Mouse (Mus musculus): Measurements from ENCODE around the gene Igf2. TPM values are rescaled to one million over a fixed set of nuclear protein-coding genes. Genes with fewer than 3 reads are reported as not detected.
A peak's percentile ranks its signal among the peaks of the same experiment; 100 is the strongest.

The Igf2 gene
- total RNA-seq, 1 experiment from 2014 or later: 7.9 TPM

GRCm38 (mm10) chr7:142658681-142659180 is 7.9 kb downstream of the Igf2 start:
- DNase-seq: no peak

DNA sequence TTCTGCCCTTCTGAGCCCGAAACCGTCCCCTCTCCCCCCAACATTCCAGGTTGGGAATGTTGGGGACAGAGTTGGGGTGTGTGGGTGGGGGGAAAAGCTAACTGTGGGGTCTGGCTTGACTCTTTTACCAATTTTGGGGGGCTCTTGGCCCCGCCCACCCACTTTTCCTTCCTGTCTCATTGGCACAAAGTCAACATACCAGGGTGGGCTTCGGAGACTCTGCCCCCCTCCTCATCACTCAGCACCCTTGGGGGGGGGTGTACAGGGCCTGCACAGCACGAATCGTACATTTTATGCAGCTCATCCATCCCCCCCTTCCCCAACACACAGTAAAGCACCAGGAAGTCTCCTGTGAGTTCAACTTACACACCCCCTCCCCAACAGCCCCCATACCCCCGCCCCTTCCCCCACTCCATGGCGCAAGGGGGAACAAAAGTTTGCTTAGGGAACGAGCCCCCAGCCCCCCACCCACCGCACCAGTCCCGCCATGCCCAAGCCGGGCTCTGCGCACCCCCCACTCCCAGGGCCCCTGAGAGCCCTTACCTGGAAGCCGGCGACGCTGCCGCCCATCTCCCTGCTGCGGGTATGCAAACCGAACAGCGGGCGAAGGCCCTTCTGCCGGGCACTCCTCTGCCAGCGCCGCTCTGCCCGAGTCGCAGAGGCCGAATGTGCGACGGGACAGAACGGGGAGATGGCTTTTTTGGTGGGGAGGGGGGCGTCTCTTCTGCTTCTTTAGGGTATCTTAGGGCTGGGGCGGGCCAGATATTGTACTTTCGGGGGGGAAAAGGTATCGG is 8.6 kb downstream of the Igf2 start:
- no peak for DNase-seq

DNA sequence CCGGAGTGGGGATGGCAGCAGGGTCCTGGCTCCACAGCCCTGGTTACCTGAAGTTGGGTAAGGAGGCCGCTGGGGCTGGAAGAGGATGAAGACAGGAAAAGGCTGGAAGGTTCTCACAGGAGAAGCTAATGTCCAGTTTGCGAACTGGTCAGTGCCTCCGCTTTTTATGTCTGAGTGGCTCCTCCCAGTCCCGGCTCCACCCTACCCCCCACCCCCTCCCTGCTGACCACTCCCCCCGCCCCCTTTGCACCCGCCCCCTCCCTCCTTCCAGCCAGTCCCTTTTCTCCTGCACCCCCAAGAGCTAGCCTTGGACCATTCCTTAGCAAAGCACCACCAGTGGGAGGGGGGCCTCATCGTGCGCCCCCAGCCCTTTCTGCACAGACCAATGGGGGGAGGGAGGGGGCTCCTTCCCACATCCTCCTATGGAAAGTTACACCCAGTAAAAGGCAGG is 9.2 kb downstream of the Igf2 start:
- no peak for DNase-seq

DNA sequence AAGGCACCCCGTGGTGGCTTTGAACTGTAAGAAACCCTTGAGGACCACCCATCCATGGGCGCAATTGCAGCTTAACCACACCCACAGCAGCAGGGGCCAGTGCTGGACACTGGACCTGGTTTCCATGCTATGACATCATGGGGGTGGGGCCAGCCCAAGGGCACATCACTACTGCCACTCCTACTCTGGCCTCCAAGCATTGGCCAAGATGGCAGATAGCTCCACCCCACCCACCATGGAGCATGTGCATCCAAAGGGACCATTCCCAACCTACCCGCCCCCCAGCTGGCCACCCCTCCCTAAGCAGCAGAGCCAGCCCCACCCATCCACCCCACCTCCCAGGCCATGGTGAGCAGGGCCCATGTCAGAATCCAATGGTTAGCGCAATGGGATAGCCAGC is 10.6 kb downstream of the Igf2 start:
- DNase-seq: no peak

DNA sequence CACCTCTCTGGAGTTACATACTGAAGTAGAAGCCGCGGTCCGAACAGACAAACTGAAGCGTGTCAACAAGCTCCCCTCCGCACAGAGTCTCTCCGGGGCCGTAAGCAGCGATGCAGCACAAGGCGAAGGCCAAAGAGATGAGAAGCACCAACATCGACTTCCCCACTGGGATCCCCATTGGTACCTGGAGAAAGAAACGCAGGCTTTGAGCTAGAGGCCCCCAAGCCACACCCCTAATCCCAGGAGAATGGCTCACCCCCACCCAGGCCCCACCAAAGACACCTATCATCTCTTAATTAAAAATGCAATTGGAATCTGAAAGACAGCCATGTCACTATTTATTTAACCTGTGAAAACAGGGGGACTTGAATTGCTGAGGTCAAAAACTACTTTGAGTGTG is 11.0 kb downstream of the Igf2 start:
- DNase-seq: no peak

- no peak for DNase-seq
These were observed 12.9 kb downstream of the Igf2 start for GRCm38 (mm10) chr7:142653726-142654125.

DNA sequence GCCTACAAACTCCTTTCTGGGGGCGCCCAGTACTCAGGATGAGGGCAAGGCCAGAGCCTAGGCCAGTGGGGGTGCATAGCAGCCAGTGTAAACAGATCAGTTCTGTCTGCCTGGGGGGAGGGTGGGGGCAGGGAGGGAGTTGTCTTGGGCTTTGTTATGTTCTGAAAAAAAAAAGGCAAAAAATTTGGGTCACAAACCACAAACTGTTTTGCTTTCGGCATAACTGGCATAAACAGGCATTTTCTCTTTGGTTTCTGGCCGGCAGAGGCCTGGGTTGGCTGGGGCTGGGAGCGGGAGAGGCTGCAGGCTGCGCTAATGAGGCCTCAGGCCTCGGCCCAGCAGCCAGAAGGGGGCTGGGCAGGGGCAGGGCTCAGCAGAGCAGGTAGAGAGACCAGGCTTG is 19.9 kb downstream of the Igf2 start:
- no peak for DNase-seq

DNA sequence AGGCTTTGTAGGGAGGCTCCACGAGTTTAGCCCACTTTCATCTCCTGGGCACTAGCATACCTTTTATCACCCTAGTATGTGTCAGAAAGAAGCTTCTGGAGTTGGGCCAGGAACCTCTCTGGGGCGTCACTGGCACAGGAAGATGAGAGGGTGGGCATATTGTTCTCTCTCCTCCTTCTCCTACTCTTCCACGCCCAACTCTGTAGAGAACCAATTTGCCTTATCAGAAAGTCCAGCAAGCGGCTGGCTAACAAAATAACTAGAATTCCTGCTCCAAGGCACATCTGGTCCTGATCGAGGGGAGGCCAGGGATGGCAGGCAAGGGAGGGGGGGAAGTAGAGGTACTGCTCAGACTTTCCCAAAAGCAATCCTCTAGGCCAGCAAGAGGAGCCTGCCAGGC is 21.6 kb downstream of the Igf2 start:
- DNase-seq: no peak

GRCm38 (mm10) chr7:142636178-142636577 is 30.4 kb downstream of the Igf2 start:
- DNase-seq: no peak

DNA sequence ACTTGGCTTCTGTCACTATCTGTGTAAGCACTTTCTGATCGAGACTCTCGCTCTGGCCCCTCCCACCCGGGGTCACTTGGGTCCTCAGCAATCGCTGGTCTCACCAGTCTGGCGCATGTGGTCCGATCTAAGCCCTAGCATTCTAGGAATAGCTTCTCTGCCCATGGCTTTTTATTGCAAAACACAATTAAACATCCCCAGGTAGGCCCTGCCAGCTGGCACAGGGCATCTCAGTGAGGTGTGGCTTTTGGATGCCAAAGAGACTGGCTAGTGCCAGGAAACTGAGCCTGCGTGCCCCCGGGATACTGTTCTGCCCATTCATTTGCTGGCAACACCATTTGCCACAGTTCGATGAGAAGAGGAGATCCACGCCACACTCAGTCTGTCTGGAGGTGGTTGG is 35.9 kb downstream of the Igf2 start:
- DNase-seq: peak; percentile 36

- peak; percentile 10 for DNase-seq
These were observed 36.8 kb downstream of the Igf2 start for GRCm38 (mm10) chr7:142629806-142630205.

GRCm38 (mm10) chr7:142622180-142622579 is 44.4 kb downstream of the Igf2 start:
- DNase-seq: no peak

DNA sequence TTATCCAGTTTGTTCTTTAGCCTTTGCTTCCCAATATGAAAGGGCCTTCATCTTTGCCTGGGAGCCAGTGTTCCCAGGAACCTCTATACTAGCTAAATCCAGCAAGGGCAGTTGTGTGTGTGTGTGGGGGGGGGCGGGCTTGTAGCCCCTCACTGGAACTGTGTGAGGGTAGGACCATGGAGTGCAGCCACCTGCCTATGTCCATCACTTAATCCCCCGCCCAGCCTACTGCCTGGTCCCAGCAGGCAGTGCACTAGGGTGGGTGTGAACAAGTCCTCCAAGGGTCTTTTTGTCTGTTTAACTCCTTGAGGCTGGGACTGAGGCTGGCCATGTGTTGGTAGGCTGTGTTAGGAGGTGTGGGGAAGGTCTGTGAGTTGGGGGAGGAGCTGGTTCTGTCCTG is 53.5 kb downstream of the Igf2 start:
- no peak for DNase-seq

GRCm38 (mm10) chr7:142610627-142611406 is 55.8 kb downstream of the Igf2 start:
- DNase-seq: peak; percentile 59

GRCm38 (mm10) chr7:142600921-142601320 is 65.7 kb downstream of the Igf2 start:
- no peak for DNase-seq

Small RNA genes within 50 kb of the gene (microRNA-seq; reads per million reads assigned to microRNA genes)
- 8.9 to 50.1 reads per million in 2 experiments for gene Mir483

Other genes with a start within 250 kb of the Igf2 start
- gene Syt8, start 232.0 kb downstream of the Igf2 start, total RNA-seq (2021): not detected in 2 replicates
- not detected in 2 replicates for gene Tnni2, start 225.0 kb downstream of the Igf2 start, total RNA-seq (2021)
- 12.6 and 14.4 TPM in 2 replicates for gene Lsp1, start 206.0 kb downstream of the Igf2 start, total RNA-seq (2021)
- not detected in 2 replicates for gene Tnnt3, start 168.0 kb downstream of the Igf2 start, total RNA-seq (2021)
- gene Mrpl23, start 134.1 kb downstream of the Igf2 start, total RNA-seq (2021): 4.5 and 13.8 TPM in 2 replicates
- gene Gm49394, start 3.1 kb upstream of the Igf2 start, total RNA-seq (2021): not detected in 2 replicates
- gene Ins2, start 76.6 kb upstream of the Igf2 start, total RNA-seq (2021): not detected in 2 replicates